Mouse (Mus musculus) E14TG2a.4 (cell line): ENCODE data around the gene Zfp184.

Source experiments
- CTCF ChIP-seq: conservative IDR thresholded peaks from 2 replicates; pipeline ENCODE4 v1.5.1; 2014; ENCODE audit warnings: low read length
- NANOG ChIP-seq: IDR thresholded peaks from 2 replicates; pipeline ENCODE4 v1.6.1; 2014; ENCODE audit warnings: borderline replicate concordance, low read length, mixed read lengths

- TF ChIP-seq CTCF (no peak), NANOG (no peak)
Observed at GRCm38 (mm10) chr13:21933626-21934548, 11.0 kb upstream of the Zfp184 start.
